Mouse (Mus musculus) right cerebral cortex, postnatal 25 days (tissue): ENCODE data around the gene Uspl1.
A peak's percentile ranks its signal among the peaks of the same experiment; 100 is the strongest.

Experiments
- DNase-seq: peaks from one replicate; pipeline ENCODE4 v3.0.0; 2022

The Uspl1 gene

DNA sequence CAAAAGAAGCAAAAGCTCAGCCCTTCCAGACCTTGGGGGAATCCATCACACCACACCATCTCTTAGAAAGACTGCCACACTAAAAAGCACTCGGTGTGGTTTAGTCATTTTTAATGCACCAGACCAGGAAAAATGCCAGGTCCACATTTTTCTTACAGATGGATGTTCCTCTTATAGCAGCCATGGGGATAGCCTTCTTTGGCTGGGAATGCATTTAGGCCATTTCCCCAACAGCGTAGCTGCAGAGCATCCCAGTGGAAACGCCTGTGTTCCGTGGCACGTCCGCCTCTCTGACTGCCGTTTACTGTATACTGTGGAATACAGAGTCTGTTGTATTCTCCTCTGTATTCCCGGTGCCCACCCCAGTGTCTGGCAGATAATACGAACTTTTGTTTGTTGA, 15.3 kb upstream of the Uspl1 start:
- peak; percentile 26 for DNase-seq

DNA sequence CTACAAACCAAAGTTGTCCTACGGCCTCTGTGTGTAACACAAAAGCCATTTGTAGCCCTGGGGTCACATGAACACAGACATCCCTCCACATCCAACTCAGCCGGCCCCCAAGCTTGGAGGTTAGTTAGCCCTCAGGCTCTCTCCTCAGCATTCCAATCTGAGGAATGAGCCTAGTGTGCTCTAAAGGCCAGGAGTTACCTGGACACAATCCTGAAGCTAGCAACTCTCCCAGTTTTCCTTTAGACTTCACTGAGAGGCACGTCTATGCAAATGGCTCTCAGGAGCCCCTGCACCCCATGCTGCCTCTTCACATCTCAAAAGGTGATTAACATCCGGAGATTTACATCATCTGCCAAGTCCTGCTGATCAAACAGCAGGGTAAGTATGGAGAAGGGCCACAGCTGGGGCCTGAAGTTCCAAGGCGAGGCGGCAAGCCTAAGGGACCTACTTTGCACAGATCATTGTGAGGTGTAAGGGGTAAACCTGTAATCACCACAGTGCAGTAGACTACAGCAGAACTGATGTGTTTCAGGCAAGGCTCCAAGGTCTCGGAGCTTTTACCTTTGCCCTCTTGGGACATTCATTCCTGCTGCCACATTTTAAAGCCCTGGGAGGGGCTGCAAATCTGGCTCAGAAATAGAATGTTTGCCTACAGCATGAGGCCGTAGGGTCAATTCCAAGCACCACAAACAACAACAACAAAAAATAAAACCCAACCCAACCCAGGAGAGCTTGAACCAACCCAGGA, 13.1 kb upstream of the Uspl1 start:
- DNase-seq, result no peak

DNA sequence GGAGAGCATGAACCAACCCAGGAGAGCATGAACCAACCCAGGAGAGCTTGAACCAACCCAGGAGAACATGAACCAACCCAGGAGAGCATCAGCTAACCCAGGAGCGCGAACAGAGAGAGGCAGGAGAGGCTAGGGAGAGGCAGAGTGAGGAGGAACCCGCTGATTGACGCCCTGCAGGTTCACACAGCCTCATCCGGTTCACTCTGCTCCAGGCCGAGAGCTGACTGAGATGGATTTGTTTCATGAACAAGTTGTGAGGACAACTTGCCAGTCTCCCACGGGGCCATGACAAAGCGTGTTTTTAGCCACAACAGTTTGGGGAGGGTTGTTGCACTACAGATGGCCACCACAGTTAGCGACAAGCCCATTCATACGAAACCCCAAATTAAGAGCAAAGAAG, 11.9 kb upstream of the Uspl1 start:
- DNase-seq, result no peak

DNA sequence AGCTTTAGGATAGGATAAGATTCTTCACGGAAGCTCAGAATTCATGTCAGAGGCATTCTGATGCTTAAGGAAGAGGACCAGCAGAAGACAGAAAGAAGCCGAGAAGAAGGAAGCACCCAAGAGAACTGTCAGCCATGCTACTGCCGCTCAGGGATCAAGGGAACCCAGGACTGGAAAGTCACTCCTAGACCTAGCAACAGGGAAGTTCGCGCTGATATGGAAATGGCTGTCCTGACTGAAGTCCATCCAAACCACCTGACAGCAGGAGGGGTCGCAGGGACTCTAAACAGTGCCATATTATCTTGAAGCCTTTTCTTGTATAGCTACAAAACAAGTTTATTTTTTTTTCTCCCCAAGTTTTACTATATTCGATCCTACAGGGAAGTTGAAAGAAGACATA, 9.6 kb upstream of the Uspl1 start:
- DNase-seq, result no peak

DNA sequence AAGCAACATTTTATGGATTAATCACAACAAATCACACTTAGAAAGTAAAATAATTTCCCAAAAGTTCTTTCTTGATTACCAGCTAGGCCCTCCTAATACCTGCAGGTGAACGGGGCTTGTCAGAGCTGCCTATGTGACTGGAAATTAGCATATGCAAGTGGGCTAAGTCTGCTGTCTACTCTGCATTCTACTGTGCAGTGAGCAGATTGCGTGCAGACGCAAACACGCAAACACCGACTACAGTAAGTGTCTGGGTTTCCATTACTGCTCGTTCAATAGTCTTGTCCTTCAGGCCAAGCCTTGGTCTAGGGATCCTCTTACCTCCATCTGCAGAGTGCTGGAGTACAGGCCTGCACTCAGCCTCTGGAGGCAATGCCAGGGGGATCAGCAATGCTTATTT, 8.4 kb upstream of the Uspl1 start:
- DNase-seq, result no peak

DNA sequence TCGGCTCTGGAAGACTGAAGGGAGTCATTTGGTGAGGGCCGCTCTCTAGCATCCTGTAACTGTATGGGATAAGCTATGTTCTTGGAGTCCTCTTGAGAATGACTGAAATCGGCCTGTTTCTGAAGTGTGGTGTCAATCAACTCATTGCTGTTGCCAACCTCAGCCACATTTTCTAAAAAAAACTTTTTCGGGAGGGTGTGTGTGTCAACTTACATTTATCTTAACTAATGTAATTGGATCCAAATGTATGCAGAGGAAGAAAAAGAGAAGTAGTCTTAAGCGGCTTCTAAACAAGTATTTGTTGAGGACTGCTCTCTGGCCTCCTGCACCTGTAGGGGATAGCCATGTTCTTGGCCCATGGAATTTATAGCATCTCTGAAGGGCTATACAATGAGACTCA, 6.1 kb upstream of the Uspl1 start:
- no peak for DNase-seq

DNA sequence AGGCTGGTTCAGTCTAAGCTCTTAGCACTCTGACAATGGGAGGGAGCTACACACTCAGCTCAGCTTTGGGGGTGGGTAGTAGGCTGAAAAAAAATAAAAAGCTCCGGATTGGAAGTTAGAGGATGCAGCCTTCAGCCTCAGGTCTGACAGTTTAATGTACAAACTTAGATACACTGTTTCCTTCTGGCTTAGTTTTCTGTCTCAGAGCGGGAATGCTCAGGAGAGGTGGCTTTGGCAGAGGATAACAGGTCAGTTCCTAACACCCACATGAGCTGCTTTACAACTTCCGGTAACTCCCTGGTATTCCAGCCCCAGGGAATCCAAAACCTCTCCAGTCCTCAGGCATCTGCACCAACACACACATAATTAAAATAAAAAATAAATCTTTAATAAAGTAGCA, 4.3 kb upstream of the Uspl1 start:
- no peak for DNase-seq

DNA sequence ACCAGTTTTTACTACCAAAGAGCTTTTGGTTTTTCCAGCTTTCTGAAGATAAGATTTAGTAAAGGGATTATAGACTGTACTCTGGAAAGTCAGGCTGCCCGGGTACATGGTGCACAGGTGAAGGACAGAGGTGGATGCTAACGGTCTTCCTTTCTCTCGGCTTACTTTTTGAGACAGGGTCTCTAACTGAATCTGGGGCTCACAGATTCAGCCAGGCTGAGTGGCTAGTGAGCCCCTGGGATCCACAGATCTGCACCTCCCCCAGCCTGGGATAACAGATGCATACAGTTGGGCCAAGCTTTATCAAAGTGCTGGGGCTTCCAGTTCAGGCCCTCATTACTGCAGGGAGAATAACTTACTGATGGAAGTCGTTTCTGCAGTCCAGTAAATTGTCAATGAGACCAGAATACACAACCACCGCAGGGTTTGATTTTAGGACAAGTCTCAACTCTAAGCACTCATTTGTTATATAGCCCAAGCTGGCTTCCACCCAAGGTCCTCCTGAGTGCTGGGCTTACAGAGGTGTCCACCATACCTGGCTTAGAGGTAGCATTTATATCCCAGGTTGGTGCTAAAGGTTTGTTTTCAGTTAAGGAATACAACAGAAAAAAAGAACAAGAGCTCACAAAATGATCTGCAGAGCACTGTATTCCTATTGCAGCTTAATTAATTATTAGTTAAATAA, 1.8 kb upstream of the Uspl1 start:
- DNase-seq, result no peak

DNA sequence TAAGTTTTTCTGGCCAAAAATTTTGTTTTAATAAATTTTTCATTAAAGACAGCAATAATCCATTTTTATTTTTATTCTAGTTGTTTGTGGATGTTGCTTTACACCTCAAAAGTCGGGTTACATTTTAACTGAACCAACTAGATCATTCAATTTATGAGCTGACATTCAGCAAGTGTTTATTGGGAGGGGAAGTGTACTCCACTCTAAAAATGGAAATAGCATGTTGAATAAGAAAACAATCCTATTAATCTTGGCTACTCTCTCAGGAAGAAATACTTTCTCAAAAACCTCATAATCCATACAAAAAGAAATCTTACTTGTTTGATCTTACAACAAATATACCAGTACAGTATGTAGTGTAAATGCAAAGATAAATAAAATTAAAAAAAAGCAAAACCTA, 1.0 kb upstream of the Uspl1 start:
- DNase-seq, result no peak

DNA sequence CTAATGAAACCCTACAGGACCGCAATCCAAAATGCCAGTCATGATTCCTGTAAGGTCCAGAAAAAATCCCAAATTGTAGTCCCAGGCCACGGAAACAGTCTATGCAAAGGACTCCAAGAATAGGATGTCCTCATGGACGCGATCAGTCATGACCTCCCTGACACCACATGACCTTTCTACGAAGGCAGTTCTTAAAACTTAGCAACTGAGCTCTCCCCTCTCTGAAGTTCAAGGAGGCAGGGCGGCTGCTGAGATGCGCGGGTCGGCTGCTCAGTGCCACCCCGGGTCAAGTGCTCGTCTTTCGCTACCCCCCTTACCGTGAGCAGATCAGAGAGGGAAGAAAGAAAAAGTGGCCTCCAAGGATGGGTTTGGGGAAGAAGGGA, 438 bp upstream of the Uspl1 start:
- no peak for DNase-seq

DNA sequence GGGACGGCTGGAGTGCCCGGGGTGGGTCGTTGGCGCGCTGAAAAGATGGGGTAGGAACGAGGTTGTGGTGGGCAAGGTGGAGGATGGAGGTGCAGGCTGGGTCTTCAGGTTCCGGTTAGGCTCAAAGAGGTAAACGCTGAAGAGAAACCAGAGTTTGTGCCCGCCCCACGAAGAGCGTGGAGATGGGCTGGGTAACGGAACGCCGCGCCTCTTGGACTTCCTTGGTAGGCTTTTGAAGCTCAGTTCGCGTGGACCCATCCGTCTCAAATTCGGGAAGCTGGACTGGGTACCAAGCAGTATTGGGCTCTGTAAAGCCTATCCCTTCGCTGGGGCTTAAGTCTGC, 665 bp downstream of the Uspl1 start:
- DNase-seq, result no peak

DNA sequence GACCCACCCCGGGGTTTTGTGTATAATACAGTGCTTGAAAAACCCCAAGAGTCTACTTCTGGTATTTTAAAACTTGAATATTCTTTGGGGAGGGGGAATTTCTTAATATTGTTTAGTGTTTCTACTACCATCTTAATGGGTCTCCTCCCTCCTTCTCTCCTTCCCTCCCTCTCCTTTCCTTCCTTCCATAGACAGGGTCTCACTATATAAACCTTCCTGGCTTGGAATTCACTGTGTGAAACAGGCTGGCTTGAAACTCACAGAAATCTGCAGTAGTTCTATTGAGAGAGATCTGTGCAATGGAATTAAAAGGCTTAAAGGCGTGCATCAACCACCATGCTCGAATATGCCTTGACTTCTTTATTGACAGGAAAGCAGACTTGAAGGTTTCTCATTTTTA, 1.7 kb downstream of the Uspl1 start:
- no peak for DNase-seq

DNA sequence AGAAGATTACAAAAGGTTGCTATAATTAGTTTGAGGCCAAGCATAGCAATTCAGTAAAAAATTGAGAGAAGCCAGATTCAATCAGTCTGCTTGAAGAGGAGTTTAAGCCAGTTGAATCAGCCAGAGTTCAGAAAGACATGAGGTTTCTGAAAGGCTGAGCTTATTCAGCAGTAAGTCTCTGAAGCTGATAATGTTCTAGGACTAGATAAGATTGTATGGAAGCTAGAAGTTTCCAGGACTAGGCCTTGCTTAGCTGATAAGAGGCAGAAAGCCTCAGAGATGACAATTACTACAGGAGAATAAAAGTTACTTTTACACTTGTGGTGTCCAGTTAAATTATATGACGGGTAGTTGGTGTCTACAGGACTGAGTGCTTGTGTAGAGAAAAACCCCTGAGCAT, 6.0 kb downstream of the Uspl1 start:
- no peak for DNase-seq

DNA sequence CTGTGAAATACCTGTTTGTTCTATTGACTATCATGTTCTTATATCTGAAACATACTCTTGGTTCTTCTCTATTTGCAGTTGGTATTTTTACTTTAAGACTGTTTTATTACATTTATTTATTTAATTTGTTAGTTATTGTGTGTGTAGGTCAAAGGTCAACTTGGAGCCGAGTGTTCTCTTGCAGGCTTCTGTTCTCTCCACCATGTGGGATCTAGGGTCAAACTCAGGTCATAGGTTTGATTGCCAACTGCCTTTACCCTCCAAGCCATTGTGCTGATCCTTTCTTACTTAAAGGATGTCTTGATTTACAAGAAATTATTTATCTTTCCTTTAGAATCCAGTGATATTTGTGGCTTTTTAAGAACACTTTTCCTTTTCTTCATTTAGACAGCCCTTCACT, 12.5 kb downstream of the Uspl1 start:
- DNase-seq, result no peak

DNA sequence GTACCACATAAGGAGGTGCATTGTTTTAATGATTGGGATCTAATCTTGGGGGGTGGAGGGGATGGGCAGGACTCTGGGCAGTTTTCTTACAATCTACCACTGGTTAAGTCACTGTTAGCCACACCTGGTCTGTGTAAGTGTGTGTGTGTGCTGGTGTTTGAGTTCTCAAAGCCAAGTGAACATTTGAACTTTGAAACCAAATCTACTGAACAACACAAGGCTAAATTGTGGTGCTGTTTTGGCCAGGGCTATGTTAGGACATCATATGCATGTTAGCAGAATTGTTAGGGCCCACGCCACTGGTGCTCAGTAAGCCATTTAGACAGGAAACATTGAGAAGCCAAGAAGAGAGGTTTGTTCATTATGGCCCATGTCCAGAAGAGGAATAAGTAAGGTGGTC, 14.6 kb downstream of the Uspl1 start:
- DNase-seq, result no peak

DNA sequence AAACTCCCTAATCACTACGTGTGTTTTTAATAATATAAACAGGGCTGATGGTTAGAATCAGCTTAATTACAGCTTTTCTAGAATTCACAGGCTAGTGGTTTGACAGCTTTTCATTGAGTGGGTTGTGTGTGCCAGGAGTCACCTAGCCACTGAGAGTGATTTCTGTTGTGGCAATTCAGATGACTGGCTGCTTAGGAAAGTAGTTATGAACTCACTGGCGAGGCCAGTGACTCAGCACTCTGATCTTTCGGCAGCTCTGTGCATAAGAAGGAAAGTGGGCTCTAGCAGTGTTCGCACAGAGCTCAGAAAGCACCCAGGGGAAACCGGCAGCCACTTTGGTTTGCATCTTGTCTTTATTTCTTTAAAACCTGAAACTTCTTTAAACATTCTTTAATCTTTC, 18.8 kb downstream of the Uspl1 start:
- no peak for DNase-seq

DNA sequence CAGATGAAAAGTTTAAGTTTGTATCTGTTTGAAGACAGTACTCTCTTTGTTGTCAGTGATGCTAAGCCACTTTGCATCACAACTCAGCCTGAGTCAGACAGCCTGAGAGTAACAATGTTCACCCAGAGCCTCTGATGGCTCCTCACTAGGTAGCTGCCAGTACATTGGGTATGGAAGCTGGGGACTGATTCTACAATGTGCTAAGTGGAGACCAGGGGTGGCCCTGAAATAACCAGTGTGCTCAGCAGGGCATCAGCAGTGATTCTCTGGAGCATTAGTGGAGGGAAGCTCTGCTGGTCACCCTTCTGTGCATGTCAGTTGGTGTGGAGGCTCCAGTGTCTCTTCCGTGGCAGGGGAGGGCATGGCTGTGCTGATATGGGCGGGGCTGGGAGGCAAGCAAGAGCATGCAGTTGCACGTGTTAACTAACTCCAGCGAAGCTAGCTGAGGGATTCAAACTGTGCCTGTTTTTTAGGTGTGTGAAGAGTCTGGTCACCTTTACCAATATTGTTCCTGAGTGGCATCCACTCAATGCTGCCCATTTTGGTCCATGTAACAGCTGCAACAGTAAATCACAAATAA, 19.7 kb downstream of the Uspl1 start:
- no peak for DNase-seq

DNA sequence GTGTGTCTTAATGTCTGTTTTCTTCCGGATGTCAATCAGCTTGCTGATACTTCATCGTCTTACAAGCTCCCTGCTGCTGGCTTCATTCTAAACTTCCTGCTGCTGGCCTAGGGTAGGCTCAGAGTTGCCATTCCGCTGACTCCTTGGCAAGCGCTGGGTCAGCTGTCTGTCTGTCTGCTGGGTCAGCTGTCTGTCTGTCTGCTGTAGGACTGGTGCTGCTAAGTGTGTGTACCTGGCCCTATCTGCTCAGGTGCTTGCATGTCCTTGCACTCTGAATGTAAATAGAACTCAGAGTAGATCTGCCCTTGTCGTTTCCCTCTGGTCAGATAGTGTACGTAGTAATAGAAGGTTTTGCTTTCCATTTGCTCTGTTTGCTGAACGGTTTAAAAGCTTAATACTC, 20.7 kb downstream of the Uspl1 start:
- DNase-seq, result no peak

DNA sequence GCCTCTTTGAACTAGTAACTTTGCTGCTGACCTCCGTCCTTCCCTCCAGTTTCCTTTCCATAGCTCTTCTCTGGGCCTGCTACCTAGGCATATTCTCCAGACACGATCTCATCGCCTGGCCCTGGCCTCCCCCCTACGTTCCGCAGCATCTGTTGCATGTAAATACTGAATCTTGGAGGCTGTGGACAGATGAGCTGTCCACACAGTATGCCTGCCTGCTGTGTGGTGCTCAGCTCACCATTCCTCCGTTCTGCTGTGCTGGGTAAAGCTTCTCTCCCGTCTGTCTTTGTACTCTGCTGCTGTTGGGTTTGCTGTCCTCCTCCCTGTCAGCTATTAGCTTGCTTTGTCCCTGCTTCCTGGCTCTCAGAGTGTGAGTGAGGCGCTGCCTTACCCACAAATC, 21.1 kb downstream of the Uspl1 start:
- no peak for DNase-seq

DNA sequence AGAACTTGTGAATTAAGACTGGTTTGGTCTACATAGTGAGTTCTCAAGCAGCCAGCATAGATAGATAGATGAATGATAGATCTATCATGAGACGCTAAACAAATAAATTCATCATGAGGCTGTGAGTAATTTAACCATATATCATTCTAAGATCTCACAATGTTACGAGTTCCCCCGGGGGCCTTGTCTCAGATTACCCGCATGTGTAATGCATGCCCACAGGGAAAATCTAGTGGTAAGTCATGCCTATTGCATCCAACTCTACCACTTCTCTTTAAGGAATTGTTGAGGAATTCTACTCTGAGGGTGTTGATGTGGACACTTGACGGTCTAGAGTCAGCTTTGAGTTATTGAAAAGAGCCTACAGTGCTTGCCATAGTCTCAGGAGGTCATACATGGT, 22.1 kb downstream of the Uspl1 start:
- DNase-seq, result no peak

DNA sequence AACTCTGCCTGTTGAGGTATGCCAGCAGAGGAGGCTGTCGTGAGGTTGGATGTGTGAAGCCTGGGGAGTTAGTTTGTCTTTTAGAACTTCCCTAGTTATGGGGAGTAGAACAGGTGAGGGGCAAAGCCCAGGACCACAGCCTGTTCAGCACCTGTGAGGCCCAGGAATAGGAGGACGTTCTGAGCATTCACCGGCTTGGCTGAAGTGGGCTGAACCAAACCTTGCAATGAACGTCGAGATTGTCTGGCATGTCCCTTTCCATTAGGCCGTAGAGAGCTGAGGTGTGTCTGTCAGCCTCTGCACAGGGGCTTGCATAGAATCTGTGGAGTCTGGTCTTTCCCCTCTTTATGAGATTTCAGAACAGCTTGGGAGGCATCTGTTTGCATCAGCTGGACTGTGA, 23.5 kb downstream of the Uspl1 start:
- DNase-seq, result no peak

DNA sequence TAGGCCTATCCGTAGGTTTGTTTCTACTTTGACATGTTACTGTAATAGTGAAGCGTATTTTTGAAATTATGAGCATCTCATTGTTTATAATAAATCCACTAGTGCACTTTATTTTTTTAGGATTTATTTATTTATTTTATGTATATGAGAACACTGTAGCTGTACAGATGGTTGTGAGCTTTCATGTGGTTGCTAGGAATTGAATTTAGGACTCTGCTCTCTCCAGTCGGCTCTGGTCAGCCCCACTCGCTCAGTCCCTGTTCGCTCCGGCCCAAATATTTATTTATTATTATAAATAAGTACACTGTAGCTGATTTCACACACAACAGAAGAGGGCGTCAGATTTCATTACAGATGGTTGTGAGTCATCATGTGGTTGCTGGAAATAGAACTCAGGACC, 24.6 kb downstream of the Uspl1 start:
- DNase-seq, result no peak

DNA sequence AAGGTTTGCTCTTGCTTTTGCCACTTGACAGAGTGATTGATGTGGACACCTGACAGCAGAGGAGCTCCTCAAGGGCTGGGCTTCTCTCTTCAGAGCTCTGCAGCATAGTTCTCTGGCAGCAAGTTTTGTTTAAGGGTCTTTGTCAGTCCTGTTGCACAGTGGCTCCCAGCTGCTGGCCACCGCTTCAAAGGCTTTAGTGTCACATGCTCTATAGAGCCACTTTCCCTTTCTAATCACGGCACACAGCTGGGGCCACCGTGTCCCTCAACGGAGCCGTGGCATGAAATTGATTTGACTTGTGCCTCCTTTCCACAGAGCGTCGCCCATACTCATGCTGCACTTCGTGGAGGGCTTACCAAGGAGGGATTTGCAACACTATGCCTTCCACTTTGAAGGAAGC, 25.2 kb downstream of the Uspl1 start:
- DNase-seq, result no peak

DNA sequence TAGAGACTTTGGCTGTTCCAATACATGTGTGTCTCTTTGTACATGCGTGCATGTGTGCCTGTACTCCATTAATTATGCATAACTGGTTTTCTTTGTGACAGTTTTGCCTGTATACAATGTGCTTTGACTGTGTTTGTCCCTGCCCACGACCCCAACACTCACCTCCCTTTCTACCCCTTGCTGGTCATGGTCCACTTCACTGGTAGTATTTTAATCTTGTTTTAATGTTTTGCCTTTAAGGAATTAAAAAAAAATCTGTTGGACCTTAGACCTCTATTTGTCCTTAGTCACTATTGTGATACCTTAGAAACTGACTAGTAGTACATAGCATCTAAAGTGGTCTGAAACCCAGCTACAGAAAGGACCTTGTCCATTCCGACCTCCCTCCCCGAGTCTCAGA, 26.9 kb downstream of the Uspl1 start:
- no peak for DNase-seq

DNA sequence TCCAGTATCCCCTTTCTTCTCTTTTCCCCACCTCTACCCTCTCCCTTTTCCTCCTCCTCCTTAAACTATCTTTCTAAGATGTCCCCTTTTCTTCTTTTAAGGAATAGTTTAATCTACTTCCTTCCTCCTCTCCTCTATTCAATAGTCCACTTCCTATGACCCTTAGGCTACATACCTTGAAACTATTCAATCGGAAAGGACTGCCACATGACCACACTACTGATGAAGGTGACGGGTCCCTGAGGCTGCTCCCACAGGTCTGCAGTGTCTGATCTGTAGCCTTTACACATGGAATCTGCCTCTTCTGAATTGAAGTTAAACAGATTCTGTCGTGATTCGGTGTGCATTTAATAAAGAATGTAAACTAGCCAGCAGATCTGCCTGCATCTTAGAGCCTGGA, 28.7 kb downstream of the Uspl1 start:
- no peak for DNase-seq
